Mouse (Mus musculus) heart, postnatal 4 days (tissue): ENCODE results near the gene Phykpl. TPM values are rescaled to one million over a fixed set of nuclear protein-coding genes. Genes with fewer than 3 reads are reported as not detected.

Experiments
- DNase-seq: peaks from one replicate; pipeline ENCODE4 v3.0.0; 2021
- total RNA-seq, 2 experiments: library from RNA; stranded (reverse); gene quantifications; 2 replicates each; pipeline ENCODE4 v1.2.3; 2021

Gene Phykpl
- total RNA-seq, 2 experiments from 2014 or later = 11.7 to 12.3 TPM

- peak; percentile 52 for DNase-seq
Observed at GRCm38 (mm10) chr11:51646751-51647667, 62.5 kb downstream of the Phykpl start.

GRCm38 (mm10) chr11:51648566-51648965 lies 64.0 kb downstream of the Phykpl start:
- peak; percentile 58 for DNase-seq

GRCm38 (mm10) chr11:51649111-51649888 lies 64.7 kb downstream of the Phykpl start:
- DNase-seq = peak; percentile 47

- no peak for DNase-seq
Observed at GRCm38 (mm10) chr11:51649889-51650199, 65.3 kb downstream of the Phykpl start.

GRCm38 (mm10) chr11:51650261-51650660 lies 65.7 kb downstream of the Phykpl start:
- no peak for DNase-seq

GRCm38 (mm10) chr11:51650691-51651515 lies 66.3 kb downstream of the Phykpl start, which contains the start of the genes N4bp3 and D930048N14Rik:
TSS of gene N4bp3 (minus strand) at chr11:51650842.
TSS of gene D930048N14Rik (plus strand) at chr11:51650954.
- peak; percentile 82 for DNase-seq

GRCm38 (mm10) chr11:51652889-51653418 lies 68.4 kb downstream of the Phykpl start:
- no peak for DNase-seq

GRCm38 (mm10) chr11:51653736-51654135 lies 69.2 kb downstream of the Phykpl start:
- no peak for DNase-seq

Other genes starting within 250 kb of the Phykpl start
- gene Hnrnpab, start 22.1 kb downstream of the Phykpl start, total RNA-seq = 100 to 1,000 TPM; 366 to 372 TPM
- 10 to 100 TPM; 41.4 to 42.4 TPM for gene Nhp2, start 35.0 kb downstream of the Phykpl start, total RNA-seq
- gene Rmnd5b, start 51.1 kb downstream of the Phykpl start, total RNA-seq = 10 to 100 TPM; 24.3 to 27.4 TPM
- gene N4bp3, start 66.1 kb downstream of the Phykpl start, total RNA-seq = 10 to 100 TPM; 41.3 to 44.4 TPM
- 1 to 10 TPM; 1.3 to 2.0 TPM for gene D930048N14Rik, start 66.2 kb downstream of the Phykpl start, total RNA-seq
- 10 to 100 TPM; 23.0 to 23.6 TPM for gene 0610009B22Rik, start 104.1 kb downstream of the Phykpl start, total RNA-seq
- 10 to 100 TPM; 23.0 to 23.7 TPM for gene Sec24a, start 178.9 kb downstream of the Phykpl start, total RNA-seq
- gene Sar1b, start 178.9 kb downstream of the Phykpl start, total RNA-seq = 10 to 100 TPM; 93.6 to 95.8 TPM